Mouse (Mus musculus): ENCODE data around the gene Fam136a.

- TF ChIP-seq POLR2A (IDR thresholded peaks at IDR 0.05; ENCODE audit: insufficient read length, low read depth) (no peak), REST (IDR thresholded peaks at IDR 0.05; ENCODE audit: insufficient read depth, insufficient read length) (no peak), E2F4 (IDR thresholded peaks at IDR 0.05; ENCODE audit: insufficient read depth) (no peak), POLR2AphosphoS2 (IDR thresholded peaks at IDR 0.05; ENCODE audit: insufficient read length, low read depth) (no peak), CEBPB (IDR thresholded peaks at IDR 0.05; ENCODE audit: insufficient read depth, poor library complexity, severe bottlenecking) (no peak), MAX (IDR thresholded peaks at IDR 0.05; ENCODE audit: low read depth) (no peak), USF1 (IDR thresholded peaks at IDR 0.05; ENCODE audit: low read depth) (no peak), SRF (IDR thresholded peaks at IDR 0.05; ENCODE audit: control insufficient read depth, insufficient read length, low read depth) (no peak), MYOG (IDR thresholded peaks at IDR 0.05; ENCODE audit: control insufficient read depth in 1 of 3, insufficient read depth in 1 of 3, insufficient read length in 2 of 3, low read depth in 2 of 3) (no peak), TCF12 (IDR thresholded peaks at IDR 0.05; ENCODE audit: insufficient read depth, poor library complexity, severe bottlenecking) (no peak), MYOD1 (IDR thresholded peaks at IDR 0.05; ENCODE audit: control insufficient read depth in 1 of 3, insufficient read length in 2 of 3, low read depth in 2 of 3) (no peak)
Observed at GRCm38 (mm10) chr6:86388461-86388860, 23.0 kb downstream of the Fam136a start.

Data from myocyte (in vitro differentiated cells).